ENCODE assay signal across 8 mouse cellular contexts in the genomic region with DNA sequence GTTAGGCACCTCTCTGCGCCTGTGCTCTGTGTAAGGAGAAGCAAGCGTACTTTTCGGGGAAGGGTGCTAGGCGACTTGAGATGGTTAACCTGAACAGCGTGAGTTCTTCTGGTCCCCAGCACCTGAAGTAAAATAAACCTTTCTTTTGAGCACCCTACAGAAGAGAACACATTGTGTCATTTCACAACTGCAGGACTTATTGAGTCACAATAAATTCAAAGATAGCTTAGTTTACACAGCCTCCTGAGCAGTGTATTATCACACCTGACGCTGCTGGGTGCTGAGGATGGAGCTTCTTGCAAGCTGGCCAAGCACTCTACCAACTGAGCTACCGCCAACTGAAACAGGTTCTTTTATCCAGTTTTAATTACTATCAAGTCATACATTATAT. TPM values are rescaled to one million over a fixed set of nuclear protein-coding genes. Genes with fewer than 3 reads are reported as not detected.
DNase-seq lines count a peak whose midpoint lies in the region; ATAC-seq and TF ChIP-seq lines count a peak whose summit lies in the region.

No protein-coding gene starts in this region.

- H3K36me3 ChIP-seq in heart, embryonic 10.5 days: peaks cover 24% of the 10 kb centered on the region
- H3K36me3 ChIP-seq in CH12.LX (replicated peaks in 1 of 2; ENCODE audit: control insufficient read depth in 1 of 2, insufficient read depth in 1 of 2, low read length in 1 of 2): peaks cover 16 to 30% of the 10 kb centered on the region in 2 experiments
- H3K36me3 ChIP-seq in forebrain, embryonic 16.5 days (ENCODE audit: control insufficient read depth, insufficient read depth): peaks cover 4% of the 10 kb centered on the region; the same call in 1 of the 2 replicates
- peaks cover 19% of the 10 kb centered on the region for H3K36me3 ChIP-seq in liver, embryonic 15.5 days (replicated peaks)

- no peak for TF ChIP-seq POLR2A in CH12.LX (IDR thresholded peaks at IDR 0.05; ENCODE audit: low read depth, low read length)

- no peak for DNase-seq in heart, embryonic 10.5 days (ENCODE audit: low spot score)
- no peak for DNase-seq in heart, postnatal 4 days
- no peak for DNase-seq in CH12.LX (ENCODE audit: extremely low read depth)
- DNase-seq in urinary bladder, postnatal 36 days (ENCODE audit: low spot score in 2 of 2): no peak
- DNase-seq in cerebellum, postnatal 36 days: no peak
- DNase-seq in layer of hippocampus, postnatal 36 days: no peak

- no peaks in the 10 kb centered on the region for H3K27me3 ChIP-seq in heart, embryonic 10.5 days (ENCODE audit: insufficient read depth, poor library complexity, severe bottlenecking)
- H3K27me3 ChIP-seq in CH12.LX (replicated peaks): peaks cover 3% of the 10 kb centered on the region
- no peaks in the 10 kb centered on the region for H3K27me3 ChIP-seq in forebrain, embryonic 16.5 days (replicated peaks; ENCODE audit: control insufficient read depth, insufficient read depth, low read length)
- H3K27me3 ChIP-seq in liver, embryonic 15.5 days: no peaks in the 10 kb centered on the region

- peak overlapping the region; percentile 90 for H3K27ac ChIP-seq in heart, embryonic 10.5 days
- no peak overlapping the region for H3K27ac ChIP-seq in CH12.LX (ENCODE audit: insufficient read depth, low read depth)
- peak overlapping the region; percentile 92 for H3K27ac ChIP-seq in forebrain, embryonic 16.5 days (ENCODE audit: low read length)
- peak overlapping the region; percentile 70 for H3K27ac ChIP-seq in liver, embryonic 15.5 days (replicated peaks)

- H3K79me2 ChIP-seq in CH12.LX (replicated peaks; ENCODE audit: control insufficient read depth, extremely low read depth, insufficient read depth, poor library complexity, severe bottlenecking): peaks cover 16% of the 10 kb centered on the region; the same call in 1 of the 2 replicates

- no peak for TF ChIP-seq RAD21 in CH12.LX (IDR thresholded peaks at IDR 0.05; ENCODE audit: low read depth, low read length)

- peaks cover 3% of the 10 kb centered on the region; the same call in 1 of the 2 replicates for H3K9me3 ChIP-seq in heart, embryonic 10.5 days
- H3K9me3 ChIP-seq in CH12.LX (replicated peaks; ENCODE audit: low read length): peaks cover 7% of the 10 kb centered on the region
- no peaks in the 10 kb centered on the region for H3K9me3 ChIP-seq in forebrain, embryonic 16.5 days (ENCODE audit: control insufficient read depth, low read length)
- H3K9me3 ChIP-seq in liver, embryonic 15.5 days (replicated peaks): no peaks in the 10 kb centered on the region

- in situ Hi-C loops in CH12.LX (cut with MboI; ENCODE audit: low pct_ligation_motif_present, low pct_unique_long_range_greater_than_20kb, low sequenced_read_pairs): no loop called here

- H3K4me2 ChIP-seq in CH12.LX (ENCODE audit: insufficient read depth, low read depth, poor library complexity, severe bottlenecking): peak overlapping the region; percentile 27; the same call in 1 of the 2 replicates
- peak overlapping the region; percentile 85 for H3K4me2 ChIP-seq in forebrain, embryonic 16.5 days (ENCODE audit: low read length)
- peak overlapping the region; percentile 95 for H3K4me2 ChIP-seq in liver, embryonic 15.5 days

- no peak for TF ChIP-seq EP300 in CH12.LX (IDR thresholded peaks at IDR 0.05; ENCODE audit: low read length)

- TF ChIP-seq CTCF in CH12.LX (conservative IDR thresholded peaks at IDR 0.05 in 1 of 2, IDR thresholded peaks at IDR 0.05 in 1 of 2; ENCODE audit: low read depth in 2 of 2, low read length in 2 of 2): no peak

- WGBS in heart, embryonic 10.5 days: 23% methylated on average over 7 of the region's 7 CpGs
- 20% methylated on average over 7 of the region's 7 CpGs for WGBS in forebrain, embryonic 16.5 days
- 30% methylated on average over 7 of the region's 7 CpGs for WGBS in liver, embryonic 15.5 days (ENCODE audit: insufficient replicate concordance)

- ATAC-seq in forebrain, embryonic 16.5 days: peak; percentile 30
- peak; percentile 6; the same call in 1 of the 2 replicates for ATAC-seq in liver, embryonic 15.5 days (ENCODE audit: insufficient read depth)

- dilution Hi-C loops in CH12.LX (cut with MboI; ENCODE audit: extremely low pct_ligation_motif_present, extremely low pct_unique_long_range_greater_than_20kb, low sequenced_read_pairs): no loop called here

- peaks cover 14% of the 10 kb centered on the region for H3K4me1 ChIP-seq in heart, embryonic 10.5 days
- H3K4me1 ChIP-seq in CH12.LX (ENCODE audit: control insufficient read depth in 1 of 2, insufficient read depth in 2 of 2): peaks cover 3 to 18% of the 10 kb centered on the region in 2 experiments
- H3K4me1 ChIP-seq in forebrain, embryonic 16.5 days (replicated peaks; ENCODE audit: control insufficient read depth, insufficient read depth, low read length): peaks cover 22% of the 10 kb centered on the region
- peaks cover 21% of the 10 kb centered on the region for H3K4me1 ChIP-seq in liver, embryonic 15.5 days (replicated peaks)

- H3K9ac ChIP-seq in CH12.LX (ENCODE audit: insufficient read depth, low read depth): peak overlapping the region; percentile 23; the same call in 1 of the 2 replicates
- peak overlapping the region; percentile 95 for H3K9ac ChIP-seq in forebrain, embryonic 16.5 days (replicated peaks; ENCODE audit: low read depth, low read length)
- H3K9ac ChIP-seq in liver, embryonic 15.5 days: peak overlapping the region; percentile 90

- H3K4me3 ChIP-seq in heart, embryonic 10.5 days: peak overlapping the region; percentile 96
- H3K4me3 ChIP-seq in CH12.LX (replicated peaks in 1 of 3; ENCODE audit: low read depth in 2 of 3, low read length in 2 of 3, poor library complexity in 1 of 3): peak overlapping the region in 1 of 3 experiments; percentile 69
- H3K4me3 ChIP-seq in forebrain, embryonic 16.5 days (replicated peaks; ENCODE audit: low read length): peak overlapping the region; percentile 83
- H3K4me3 ChIP-seq in liver, embryonic 15.5 days (replicated peaks): peak overlapping the region; percentile 91

TF ChIP-seq in CH12.LX, 34 proteins besides CTCF, POLR2A, EP300 and RAD21:
- TF ChIP-seq MAFK (IDR thresholded peaks at IDR 0.05; ENCODE audit: insufficient replicate concordance, low read length) (no peak), USF1 (IDR thresholded peaks at IDR 0.05; ENCODE audit: low read depth, low read length) (no peak), JUND (conservative IDR thresholded peaks at IDR 0.05; ENCODE audit: low read depth, low read length) (no peak), KAT2A (IDR thresholded peaks at IDR 0.05; ENCODE audit: insufficient replicate concordance, low read length) (no peak), POLR2AphosphoS2 (IDR thresholded peaks at IDR 0.05; ENCODE audit: low read depth, low read length) (no peak)

RNA-seq across cellular contexts. Expression of a gene that starts 0.4 kb away (rescaled TPM):
- 85.6 and 101 TPM in 2 replicates for polyA plus RNA-seq in heart, embryonic 10.5 days (2016; fragmentation: Nextera tagmentation; extraction: Ambion mirVana)
- total RNA-seq in heart, postnatal 4 days (2021): 10 to 100 TPM; 62.9 to 68.5 TPM
- 44.8 and 54.1 TPM in 2 replicates for total RNA-seq in CH12.LX (2012; rRNA removed)
- 50.6 and 52.2 TPM in 2 replicates for total RNA-seq in CH12.LX (2014; rRNA removed)
- polyA plus RNA-seq in CH12.LX (2012; ENCODE audit: insufficient read length, low read depth): 52.3 and 59.9 TPM in 2 replicates
- polyA plus RNA-seq in forebrain, embryonic 16.5 days (2015; fragmentation: Nextera tagmentation; extraction: Ambion mirVana): 157 and 163 TPM in 2 replicates
- polyA plus RNA-seq in liver, embryonic 15.5 days (2015; fragmentation: Nextera tagmentation; extraction: Ambion mirVana): 39.8 and 41.4 TPM in 2 replicates
- total RNA-seq in layer of hippocampus, postnatal 36 days (2021): 100 to 1,000 TPM; 107 TPM

RNA-seq across cellular contexts. Expression of a gene that starts 7.5 kb away (rescaled TPM):
- polyA plus RNA-seq in heart, embryonic 10.5 days (2016; fragmentation: Nextera tagmentation; extraction: Ambion mirVana): 93.7 and 111 TPM in 2 replicates
- total RNA-seq in heart, postnatal 4 days (2021): 10 to 100 TPM; 37.5 to 38.2 TPM
- total RNA-seq in CH12.LX (2012; rRNA removed): 163 and 206 TPM in 2 replicates
- 247 and 274 TPM in 2 replicates for total RNA-seq in CH12.LX (2014; rRNA removed)
- polyA plus RNA-seq in CH12.LX (2012; ENCODE audit: insufficient read length, low read depth): 196 and 200 TPM in 2 replicates
- polyA plus RNA-seq in forebrain, embryonic 16.5 days (2015; fragmentation: Nextera tagmentation; extraction: Ambion mirVana): 86.8 and 90.2 TPM in 2 replicates
- 44.0 and 44.1 TPM in 2 replicates for polyA plus RNA-seq in liver, embryonic 15.5 days (2015; fragmentation: Nextera tagmentation; extraction: Ambion mirVana)
- 10 to 100 TPM; 43.1 to 44.5 TPM for total RNA-seq in layer of hippocampus, postnatal 36 days (2021)

RNA-seq across cellular contexts. Expression of a gene that starts 16.3 kb away (rescaled TPM):
- polyA plus RNA-seq in heart, embryonic 10.5 days (2016; fragmentation: Nextera tagmentation; extraction: Ambion mirVana): 187 and 299 TPM in 2 replicates
- 100 to 1,000 TPM; 874 to 885 TPM for total RNA-seq in heart, postnatal 4 days (2021)
- total RNA-seq in CH12.LX (2012; rRNA removed) (120 TPM in 2 replicates), CH12.LX (2014; rRNA removed) (43.7 and 47.1 TPM in 2 replicates)
- 157 and 173 TPM in 2 replicates for polyA plus RNA-seq in CH12.LX (2012; ENCODE audit: insufficient read length, low read depth)
- polyA plus RNA-seq in forebrain, embryonic 16.5 days (2015; fragmentation: Nextera tagmentation; extraction: Ambion mirVana): 99.5 and 99.6 TPM in 2 replicates
- 89.7 and 97.6 TPM in 2 replicates for polyA plus RNA-seq in liver, embryonic 15.5 days (2015; fragmentation: Nextera tagmentation; extraction: Ambion mirVana)
- 100 to 1,000 TPM; 218 to 220 TPM for total RNA-seq in layer of hippocampus, postnatal 36 days (2021)

RNA-seq across cellular contexts. Expression of a gene that starts 45.1 kb away (rescaled TPM):
- 0.06 TPM in 1 of 2 replicates, not detected in the other for polyA plus RNA-seq in heart, embryonic 10.5 days (2016; fragmentation: Nextera tagmentation; extraction: Ambion mirVana)
- under 1 TPM in 1 of 2 experiments, not detected in 1; 0.07 TPM for total RNA-seq in heart, postnatal 4 days (2021)
- total RNA-seq in CH12.LX (2012; rRNA removed) (not detected in 2 replicates), CH12.LX (2014; rRNA removed) (0.05 TPM in 1 of 2 replicates, not detected in the other)
- polyA plus RNA-seq in CH12.LX (2012; ENCODE audit: insufficient read length, low read depth): 0.05 and 0.09 TPM in 2 replicates
- 0.08 TPM in 1 of 2 replicates, not detected in the other for polyA plus RNA-seq in forebrain, embryonic 16.5 days (2015; fragmentation: Nextera tagmentation; extraction: Ambion mirVana)
- 0.06 and 0.13 TPM in 2 replicates for polyA plus RNA-seq in liver, embryonic 15.5 days (2015; fragmentation: Nextera tagmentation; extraction: Ambion mirVana)
- under 1 TPM; 0.28 to 0.30 TPM for total RNA-seq in layer of hippocampus, postnatal 36 days (2021)

Comparison
In these comparisons a context has a peak if more than half of its experiments do, and no peak if none do; other contexts are left out.
1. H3K4me2 ChIP-seq: peak in every context shown above with its lines; median percentile 95 in liver, embryonic 15.5 days; 85 in forebrain, embryonic 16.5 days; 27 in CH12.LX.
2. H3K9ac ChIP-seq: peak in every context shown above with its lines; median percentile 95 in forebrain, embryonic 16.5 days; 90 in liver, embryonic 15.5 days; 23 in CH12.LX.